ENCODE assay signal across 27 mouse cellular contexts in the genomic region with DNA sequence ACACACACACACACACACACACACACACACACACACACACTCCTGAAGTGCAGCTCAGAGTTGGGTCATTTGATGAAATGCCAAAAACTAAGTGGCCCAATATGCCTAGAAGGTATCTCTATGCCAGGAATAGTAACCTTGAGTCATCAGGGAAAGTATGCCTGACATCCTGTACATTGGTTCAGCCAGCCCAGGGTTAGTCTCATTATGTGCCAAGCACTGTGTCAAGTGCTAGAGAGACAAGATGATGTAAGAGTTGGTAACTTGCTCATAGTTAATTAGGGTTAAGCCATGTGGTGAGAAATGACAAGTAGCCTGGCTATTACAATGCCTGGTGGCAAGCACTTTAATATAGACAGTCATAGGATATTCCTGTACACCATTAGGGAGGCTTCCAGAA. TPM values are rescaled to one million over a fixed set of nuclear protein-coding genes. Genes with fewer than 3 reads are reported as not detected.
A peak's percentile ranks its signal among the peaks of the same experiment; 100 is the strongest.
DNase-seq lines count a peak whose midpoint lies in the region; TF ChIP-seq lines count a peak whose summit lies in the region.
"Had no signal": no experiment of that assay in that cellular context is flagged by ENCODE, and none has a peak within 500 bp of the region (broad histone marks: within the 10 kb centered on the region; RNA-seq: fewer than 3 reads in every experiment).

No protein-coding gene starts in this region.

- intact Hi-C loops in heart, postnatal 10 days (cut with DNase I) = no loop called here

- no peaks in the 10 kb centered on the region for H3K79me2 ChIP-seq in C2C12 (ENCODE audit: control insufficient read depth, insufficient read depth)

- DNase-seq in heart, adult 8-10 months (ENCODE audit: low spot score) = peak; percentile 41
- DNase-seq in heart, adult 11 months = no peak
- peak; percentile 57 for DNase-seq in fibroblast of lung, adult 2 months (ENCODE audit: low read depth)
- peak; percentile 36 to 57 for DNase-seq in heart, postnatal 10 days
- no peak for DNase-seq in urinary bladder, postnatal 4 days (ENCODE audit: low spot score in 2 of 2)
- no peak for DNase-seq in adrenal gland, postnatal 25 days
- DNase-seq in yolk sac, embryonic 10.5 days (ENCODE audit: low spot score) = no peak
- DNase-seq: adrenal gland, postnatal 36 days; B cell, adult 2 months; cerebellum, adult 9-10 months; gastrocnemius, postnatal 14 days; kidney, adult 11 months; kidney, postnatal 4 days; lung, adult 18-20 months; midbrain, embryonic 14.5 days; right cerebral cortex, postnatal 4 days had no signal

- H3K79me3 ChIP-seq in C2C12 (ENCODE audit: low read depth) = no peaks in the 10 kb centered on the region

- H3K27me3 ChIP-seq in C2C12 (ENCODE audit: control insufficient read depth, insufficient read depth, insufficient read length) = no peaks in the 10 kb centered on the region
- H3K27me3 ChIP-seq: hindbrain, embryonic 13.5 days; kidney, embryonic 15.5 days; limb, embryonic 13.5 days; liver, embryonic 12.5 days; megakaryocyte, embryonic 14.5 days; neural tube, embryonic 13.5 days; stomach, embryonic 15.5 days had no signal

- no peak for TF ChIP-seq CTCF in C2C12 (IDR thresholded peaks at IDR 0.05; ENCODE audit: control insufficient read depth, insufficient read depth, insufficient read length)

- H3K4me3 ChIP-seq in C2C12 (ENCODE audit: insufficient read depth, poor library complexity, severe bottlenecking) = no peak overlapping the region
- H3K4me3 ChIP-seq: hindbrain, embryonic 13.5 days; kidney, embryonic 15.5 days; limb, embryonic 13.5 days; liver, embryonic 12.5 days; megakaryocyte, embryonic 14.5 days; neural tube, embryonic 13.5 days; stomach, embryonic 15.5 days had no signal

- H3K36me3 ChIP-seq in C2C12 (ENCODE audit: control insufficient read depth, insufficient read depth) = no peaks in the 10 kb centered on the region
- H3K36me3 ChIP-seq: hindbrain, embryonic 13.5 days; kidney, embryonic 15.5 days; limb, embryonic 13.5 days; liver, embryonic 12.5 days; neural tube, embryonic 13.5 days; stomach, embryonic 15.5 days had no signal

- H3ac ChIP-seq in C2C12 (ENCODE audit: control insufficient read depth, insufficient read length, low read depth) = no peak overlapping the region

TF ChIP-seq in C2C12, 6 proteins besides CTCF, POLR2A, EP300 and RAD21:
- peak; percentile 40 for TF ChIP-seq CEBPB (IDR thresholded peaks at IDR 0.05; ENCODE audit: low read depth)
- TF ChIP-seq MYOG (IDR thresholded peaks at IDR 0.05; ENCODE audit: control insufficient read depth, extremely low read depth, insufficient read length) = no peak

RNA-seq across cellular contexts. Expression of gene Ccl20, which starts 3.3 kb away (rescaled TPM):
- not detected for total RNA-seq in heart, adult 8-10 months (2022)
- polyA plus RNA-seq in C2C12 (2012; fragmentation: generic; extraction: Trizol) = not detected
- not detected for total RNA-seq in heart, postnatal 10 days (2021)
- total RNA-seq in adrenal gland, postnatal 25 days (2021) = not detected in 2 replicates
- total RNA-seq: adrenal gland, postnatal 36 days; gastrocnemius, postnatal 14 days; heart, postnatal 14 days; left cerebral cortex, postnatal 25 days had no signal
- polyA plus RNA-seq: forebrain, embryonic 16.5 days; hindbrain, embryonic 13.5 days; limb, embryonic 13.5 days; midbrain, embryonic 14.5 days; neural tube, embryonic 13.5 days had no signal

RNA-seq across cellular contexts. Expression of gene Daw1, which starts 39.6 kb away (rescaled TPM):
- total RNA-seq in heart, adult 8-10 months (2022) = not detected
- not detected for polyA plus RNA-seq in C2C12 (2012; fragmentation: generic; extraction: Trizol)
- total RNA-seq in heart, postnatal 10 days (2021) = under 1 TPM in 1 of 2 experiments, not detected in 1; 0.20 TPM
- total RNA-seq in adrenal gland, postnatal 25 days (2021) = not detected in 2 replicates
- total RNA-seq: adrenal gland, postnatal 36 days; gastrocnemius, postnatal 14 days; heart, postnatal 14 days had no signal
- polyA plus RNA-seq: liver, embryonic 12.5 days had no signal

RNA-seq across cellular contexts. Expression of gene Krtap28-13, which starts 59.2 kb away (rescaled TPM):
- total RNA-seq in heart, adult 8-10 months (2022) = not detected
- not detected for polyA plus RNA-seq in C2C12 (2012; fragmentation: generic; extraction: Trizol)
- not detected for total RNA-seq in heart, postnatal 10 days (2021)
- not detected in 2 replicates for total RNA-seq in adrenal gland, postnatal 25 days (2021)
- total RNA-seq: adrenal gland, postnatal 36 days; gastrocnemius, postnatal 14 days; heart, postnatal 14 days; left cerebral cortex, postnatal 25 days had no signal
- polyA plus RNA-seq: forebrain, embryonic 16.5 days; hindbrain, embryonic 13.5 days; kidney, embryonic 15.5 days; limb, embryonic 13.5 days; liver, embryonic 12.5 days; midbrain, embryonic 14.5 days; neural tube, embryonic 13.5 days; stomach, embryonic 15.5 days had no signal

Comparison
In these comparisons a context has a peak if more than half of its experiments do, and no peak if none do; other contexts are left out.
1. DNase-seq: peak in heart, adult 8-10 months (single experiment), fibroblast of lung, adult 2 months (single experiment) and heart, postnatal 10 days (2 of 2); none in heart, adult 11 months (single experiment), urinary bladder, postnatal 4 days (0 of 2), adrenal gland, postnatal 25 days (single experiment) and yolk sac, embryonic 10.5 days (single experiment).